In the genomic region with DNA sequence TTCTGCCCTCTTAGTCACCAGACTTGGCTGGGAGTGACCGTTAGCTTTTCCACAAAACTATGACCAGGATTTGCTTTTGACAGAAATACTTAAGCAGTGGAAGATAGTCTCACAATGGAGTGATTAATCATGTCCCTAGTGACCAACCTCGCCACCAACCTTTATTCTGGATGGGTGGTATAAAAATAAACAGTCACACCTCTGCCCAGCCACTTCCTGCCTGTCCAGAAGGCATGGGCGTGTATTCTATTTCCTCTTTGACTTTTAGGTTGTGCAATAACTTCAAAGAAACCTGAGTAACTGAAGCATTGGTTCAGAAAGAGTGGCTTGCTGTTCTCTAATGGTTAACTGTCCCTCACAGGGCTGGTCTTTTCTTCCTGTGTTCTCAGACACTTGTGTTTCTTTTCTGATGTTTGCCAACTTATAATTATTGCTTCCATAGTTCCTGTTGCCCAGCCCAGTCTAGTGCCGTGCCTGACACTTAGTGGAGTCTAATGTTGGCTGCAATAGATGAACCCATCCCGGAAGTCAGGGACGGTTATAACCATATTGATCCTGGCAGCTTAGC, we compare ENCODE assay signal across 12 mouse cellular contexts. TPM values are rescaled to one million over a fixed set of nuclear protein-coding genes. Genes with fewer than 3 reads are reported as not detected.
DNase-seq lines count a peak whose midpoint lies in the region; ATAC-seq and TF ChIP-seq lines count a peak whose summit lies in the region.
"Had no signal": no experiment of that assay in that cellular context is flagged by ENCODE, and none has a peak within 500 bp of the region (broad histone marks: within the 10 kb centered on the region; RNA-seq: fewer than 3 reads in every experiment).

No protein-coding gene starts in this region.

- H3K9me3 ChIP-seq in kidney, embryonic 15.5 days (replicated peaks) = no peaks in the 10 kb centered on the region
- no peaks in the 10 kb centered on the region for H3K9me3 ChIP-seq in kidney, embryonic 16.5 days (ENCODE audit: low read length)
- H3K9me3 ChIP-seq in forebrain, postnatal 0 days (ENCODE audit: low read length) = no peaks in the 10 kb centered on the region
- H3K9me3 ChIP-seq in forebrain, embryonic 15.5 days = no peaks in the 10 kb centered on the region
- H3K9me3 ChIP-seq: forebrain, embryonic 13.5 days; hindbrain, embryonic 13.5 days; midbrain, embryonic 13.5 days had no signal

- peaks cover 46% of the 10 kb centered on the region for H3K4me1 ChIP-seq in kidney, embryonic 15.5 days
- peaks cover 26% of the 10 kb centered on the region for H3K4me1 ChIP-seq in kidney, embryonic 16.5 days (ENCODE audit: insufficient read depth, low read length)
- no peaks in the 10 kb centered on the region for H3K4me1 ChIP-seq in forebrain, postnatal 0 days (ENCODE audit: insufficient read depth)
- no peaks in the 10 kb centered on the region for H3K4me1 ChIP-seq in forebrain, embryonic 15.5 days
- H3K4me1 ChIP-seq: forebrain, embryonic 13.5 days; hindbrain, embryonic 13.5 days had no signal

- peak overlapping the region; percentile 64 for H3K27ac ChIP-seq in kidney, embryonic 15.5 days
- H3K27ac ChIP-seq in kidney, embryonic 16.5 days (ENCODE audit: low read length) = no peak overlapping the region
- H3K27ac ChIP-seq in forebrain, postnatal 0 days (ENCODE audit: low read depth, low read length) = no peak overlapping the region
- H3K27ac ChIP-seq in forebrain, embryonic 15.5 days (replicated peaks) = no peak overlapping the region
- H3K27ac ChIP-seq: forebrain, embryonic 13.5 days; hindbrain, embryonic 13.5 days; midbrain, embryonic 13.5 days had no signal

- no peaks in the 10 kb centered on the region for H3K36me3 ChIP-seq in kidney, embryonic 15.5 days
- no peaks in the 10 kb centered on the region for H3K36me3 ChIP-seq in kidney, embryonic 16.5 days (ENCODE audit: insufficient read depth, low read length)
- no peaks in the 10 kb centered on the region for H3K36me3 ChIP-seq in forebrain, postnatal 0 days (ENCODE audit: insufficient read depth)
- H3K36me3 ChIP-seq in forebrain, embryonic 15.5 days = no peaks in the 10 kb centered on the region
- H3K36me3 ChIP-seq: hindbrain, embryonic 13.5 days; midbrain, embryonic 13.5 days had no signal

- no peak for ATAC-seq in kidney, embryonic 15.5 days (replicated peaks; ENCODE audit: low FRiP score)
- no peak for ATAC-seq in kidney, embryonic 16.5 days (ENCODE audit: low FRiP score, low TSS enrichment)
- ATAC-seq in forebrain, postnatal 0 days = no peak
- ATAC-seq in forebrain, embryonic 15.5 days (replicated peaks) = no peak
- ATAC-seq: forebrain, embryonic 13.5 days; midbrain, embryonic 13.5 days had no signal

- WGBS in kidney, embryonic 15.5 days = 38% methylated on average over 6 of the region's 6 CpGs
- 37% methylated on average over 6 of the region's 6 CpGs for WGBS in kidney, embryonic 16.5 days
- 76% methylated on average over 6 of the region's 6 CpGs for WGBS in forebrain, postnatal 0 days
- 81% methylated on average over 6 of the region's 6 CpGs for WGBS in forebrain, embryonic 15.5 days

- DNase-seq in adipocyte (ENCODE audit: low spot score) = peak; percentile 62
- peak; percentile 44 for DNase-seq in kidney, postnatal 14 days
- peak; percentile 57 to 78 for DNase-seq in natural killer cell, adult 2 months (ENCODE audit: low spot score in 2 of 2)
- no peak for DNase-seq in cerebellum, postnatal 36 days
- no peak for DNase-seq in forebrain, postnatal 0 days
- DNase-seq: cerebellum, adult 9-10 months had no signal

- no peak overlapping the region for H3K4me2 ChIP-seq in kidney, embryonic 15.5 days
- H3K4me2 ChIP-seq in kidney, embryonic 16.5 days (replicated peaks; ENCODE audit: low read depth, low read length) = no peak overlapping the region
- H3K4me2 ChIP-seq in forebrain, postnatal 0 days (ENCODE audit: low read depth) = no peak overlapping the region
- H3K4me2 ChIP-seq in forebrain, embryonic 15.5 days (replicated peaks) = no peak overlapping the region
- H3K4me2 ChIP-seq: forebrain, embryonic 13.5 days; hindbrain, embryonic 13.5 days; midbrain, embryonic 13.5 days had no signal

- TF ChIP-seq CTCF in forebrain, postnatal 0 days (IDR thresholded peaks at IDR 0.05; ENCODE audit: low read depth) = no peak

- no peaks in the 10 kb centered on the region for H3K27me3 ChIP-seq in kidney, embryonic 15.5 days
- no peaks in the 10 kb centered on the region for H3K27me3 ChIP-seq in kidney, embryonic 16.5 days (ENCODE audit: insufficient read depth, low read length)
- no peaks in the 10 kb centered on the region for H3K27me3 ChIP-seq in forebrain, postnatal 0 days (ENCODE audit: insufficient read depth, low read length)
- no peaks in the 10 kb centered on the region for H3K27me3 ChIP-seq in forebrain, embryonic 15.5 days
- H3K27me3 ChIP-seq: forebrain, embryonic 13.5 days; hindbrain, embryonic 13.5 days; midbrain, embryonic 13.5 days had no signal

- H3K4me3 ChIP-seq in kidney, embryonic 15.5 days (replicated peaks) = no peak overlapping the region
- H3K4me3 ChIP-seq in kidney, embryonic 16.5 days (ENCODE audit: low read length) = no peak overlapping the region
- H3K4me3 ChIP-seq in forebrain, postnatal 0 days (ENCODE audit: low read depth, low read length) = no peak overlapping the region
- H3K4me3 ChIP-seq in forebrain, embryonic 15.5 days = no peak overlapping the region
- H3K4me3 ChIP-seq: forebrain, embryonic 13.5 days; hindbrain, embryonic 13.5 days; midbrain, embryonic 13.5 days had no signal

- H3K9ac ChIP-seq in kidney, embryonic 15.5 days = no peak overlapping the region
- no peak overlapping the region for H3K9ac ChIP-seq in kidney, embryonic 16.5 days (replicated peaks; ENCODE audit: low read length)
- H3K9ac ChIP-seq in forebrain, postnatal 0 days = no peak overlapping the region
- H3K9ac ChIP-seq in forebrain, embryonic 15.5 days (replicated peaks) = no peak overlapping the region
- H3K9ac ChIP-seq: forebrain, embryonic 13.5 days; hindbrain, embryonic 13.5 days; midbrain, embryonic 13.5 days had no signal

RNA-seq across cellular contexts. Expression of a gene that starts 10.9 kb away (rescaled TPM):
- 567 and 614 TPM in 2 replicates for polyA plus RNA-seq in kidney, embryonic 15.5 days (2015; fragmentation: Nextera tagmentation; extraction: Ambion mirVana)
- 669 and 753 TPM in 2 replicates for polyA plus RNA-seq in kidney, embryonic 16.5 days (2015; fragmentation: Nextera tagmentation; extraction: Ambion mirVana)
- 49.2 and 68.4 TPM in 2 replicates for total RNA-seq in forebrain, postnatal 0 days (2014; rRNA removed)
- polyA plus RNA-seq in forebrain, postnatal 0 days (2015; fragmentation: Nextera tagmentation; extraction: Ambion mirVana) = 62.8 and 66.3 TPM in 2 replicates
- polyA plus RNA-seq in forebrain, embryonic 15.5 days (2015; fragmentation: Nextera tagmentation; extraction: Ambion mirVana) = 78.9 and 83.6 TPM in 2 replicates

RNA-seq across cellular contexts. Expression of a gene that starts 44.8 kb away (rescaled TPM):
- polyA plus RNA-seq in kidney, embryonic 15.5 days (2015; fragmentation: Nextera tagmentation; extraction: Ambion mirVana) = 21.3 and 23.4 TPM in 2 replicates
- 21.0 and 22.1 TPM in 2 replicates for polyA plus RNA-seq in kidney, embryonic 16.5 days (2015; fragmentation: Nextera tagmentation; extraction: Ambion mirVana)
- 9.8 and 12.9 TPM in 2 replicates for total RNA-seq in forebrain, postnatal 0 days (2014; rRNA removed)
- polyA plus RNA-seq in forebrain, postnatal 0 days (2015; fragmentation: Nextera tagmentation; extraction: Ambion mirVana) = 5.6 and 7.0 TPM in 2 replicates
- 14.4 and 16.4 TPM in 2 replicates for polyA plus RNA-seq in forebrain, embryonic 15.5 days (2015; fragmentation: Nextera tagmentation; extraction: Ambion mirVana)

Comparison
In these comparisons a context has a peak if more than half of its experiments do, and no peak if none do; other contexts are left out.
1. DNase-seq: peak in adipocyte (single experiment), kidney, postnatal 14 days (single experiment) and natural killer cell, adult 2 months (2 of 2); none in cerebellum, postnatal 36 days (0 of 2) and forebrain, postnatal 0 days (single experiment).